In genomic region chr3:146265545-146266130, GRCm38 (mm10) we compare ENCODE assay signal across 18 mouse cellular contexts. TPM values are rescaled to one million over a fixed set of nuclear protein-coding genes. Genes with fewer than 3 reads are reported as not detected.
A peak's percentile ranks its signal among the peaks of the same experiment; 100 is the strongest.
DNase-seq lines count a peak whose midpoint lies in the region; ATAC-seq and TF ChIP-seq lines count a peak whose summit lies in the region.
"Had no signal": no experiment of that assay in that cellular context is flagged by ENCODE, and none has a peak within 500 bp of the region (broad histone marks: within the 10 kb centered on the region; RNA-seq: fewer than 3 reads in every experiment).

No protein-coding gene starts in this region.

- no peaks in the 10 kb centered on the region for H3K27me3 ChIP-seq in kidney, embryonic 16.5 days (ENCODE audit: insufficient read depth, low read length)
- no peaks in the 10 kb centered on the region for H3K27me3 ChIP-seq in C2C12 (ENCODE audit: control insufficient read depth, insufficient read depth, insufficient read length)
- H3K27me3 ChIP-seq in intestine, postnatal 0 days (replicated peaks; ENCODE audit: control insufficient read depth, insufficient read depth, low read length), result no peaks in the 10 kb centered on the region
- no peaks in the 10 kb centered on the region for H3K27me3 ChIP-seq in midbrain, embryonic 14.5 days (ENCODE audit: control insufficient read depth, insufficient read depth, low read length)
- H3K27me3 ChIP-seq: forebrain, embryonic 12.5 days; heart, embryonic 13.5 days had no signal

- no peaks in the 10 kb centered on the region for H3K36me3 ChIP-seq in kidney, embryonic 16.5 days (ENCODE audit: insufficient read depth, low read length)
- no peaks in the 10 kb centered on the region for H3K36me3 ChIP-seq in C2C12 (ENCODE audit: control insufficient read depth, insufficient read depth)
- no peaks in the 10 kb centered on the region for H3K36me3 ChIP-seq in intestine, postnatal 0 days (ENCODE audit: control insufficient read depth, insufficient read depth)
- H3K36me3 ChIP-seq in midbrain, embryonic 14.5 days (ENCODE audit: control insufficient read depth, insufficient read depth, low read length), result no peaks in the 10 kb centered on the region
- H3K36me3 ChIP-seq: embryonic facial prominence, embryonic 10.5 days; forebrain, embryonic 12.5 days; G1E; heart, embryonic 13.5 days had no signal

- TF ChIP-seq CTCF in C2C12 (IDR thresholded peaks at IDR 0.05; ENCODE audit: control insufficient read depth, insufficient read depth, insufficient read length), result no peak
- TF ChIP-seq CTCF in intestine, postnatal 0 days (IDR thresholded peaks at IDR 0.05; ENCODE audit: low read depth), result no peak

- H3K4me1 ChIP-seq in kidney, embryonic 16.5 days (ENCODE audit: insufficient read depth, low read length), result no peaks in the 10 kb centered on the region
- no peaks in the 10 kb centered on the region for H3K4me1 ChIP-seq in intestine, postnatal 0 days (replicated peaks; ENCODE audit: control insufficient read depth, insufficient read depth, low read length)
- H3K4me1 ChIP-seq in midbrain, embryonic 14.5 days (ENCODE audit: control insufficient read depth, insufficient read depth, low read length), result no peaks in the 10 kb centered on the region
- H3K4me1 ChIP-seq: forebrain, embryonic 12.5 days had no signal

- no peak overlapping the region for H3K4me2 ChIP-seq in kidney, embryonic 16.5 days (replicated peaks; ENCODE audit: low read depth, low read length)
- H3K4me2 ChIP-seq in intestine, postnatal 0 days (replicated peaks; ENCODE audit: low read depth), result no peak overlapping the region
- no peak overlapping the region for H3K4me2 ChIP-seq in midbrain, embryonic 14.5 days (ENCODE audit: low read length)
- H3K4me2 ChIP-seq: forebrain, embryonic 12.5 days; heart, embryonic 13.5 days had no signal

- DNase-seq in kidney, adult 11 months, result peak; percentile 77
- DNase-seq in large intestine, adult 2 months (ENCODE audit: low read depth, low spot score), result peak; percentile 39
- DNase-seq in midbrain, embryonic 14.5 days, result no peak
- DNase-seq: cerebellum, adult 2 months; heart, adult 18-20 months; heart, postnatal 36 days; lung, postnatal 10 days; right cerebral cortex, postnatal 25 days had no signal

- H3K4me3 ChIP-seq in kidney, embryonic 16.5 days (ENCODE audit: low read length), result no peak overlapping the region
- H3K4me3 ChIP-seq in C2C12 (ENCODE audit: insufficient read depth, poor library complexity, severe bottlenecking), result no peak overlapping the region
- no peak overlapping the region for H3K4me3 ChIP-seq in intestine, postnatal 0 days (ENCODE audit: low read depth, low read length)
- H3K4me3 ChIP-seq in midbrain, embryonic 14.5 days (replicated peaks; ENCODE audit: low read depth, low read length), result no peak overlapping the region
- H3K4me3 ChIP-seq: embryonic facial prominence, embryonic 10.5 days; forebrain, embryonic 12.5 days; heart, embryonic 13.5 days; layer of hippocampus, adult 2 months had no signal

- H3K79me3 ChIP-seq in C2C12 (ENCODE audit: low read depth), result no peaks in the 10 kb centered on the region

- no peak overlapping the region for H3K9ac ChIP-seq in kidney, embryonic 16.5 days (replicated peaks; ENCODE audit: low read length)
- H3K9ac ChIP-seq in intestine, postnatal 0 days (ENCODE audit: low read depth, low read length), result no peak overlapping the region
- no peak overlapping the region for H3K9ac ChIP-seq in midbrain, embryonic 14.5 days (replicated peaks; ENCODE audit: low read length)
- H3K9ac ChIP-seq: forebrain, embryonic 12.5 days; heart, embryonic 13.5 days had no signal

- no peak overlapping the region for H3K27ac ChIP-seq in kidney, embryonic 16.5 days (ENCODE audit: low read length)
- peak overlapping the region; percentile 3 for H3K27ac ChIP-seq in intestine, postnatal 0 days (ENCODE audit: low read depth, low read length)
- H3K27ac ChIP-seq in midbrain, embryonic 14.5 days (replicated peaks; ENCODE audit: low read depth, low read length), result no peak overlapping the region
- H3K27ac ChIP-seq: embryonic facial prominence, embryonic 10.5 days; forebrain, embryonic 12.5 days; heart, embryonic 13.5 days; layer of hippocampus, adult 2 months had no signal

- H3ac ChIP-seq in C2C12 (ENCODE audit: control insufficient read depth, insufficient read length, low read depth), result no peak overlapping the region

- H3K79me2 ChIP-seq in C2C12 (ENCODE audit: control insufficient read depth, insufficient read depth), result no peaks in the 10 kb centered on the region

- no peak for ATAC-seq in kidney, embryonic 16.5 days (ENCODE audit: low FRiP score, low TSS enrichment)
- ATAC-seq in intestine, postnatal 0 days, result peak; percentile 88
- no peak for ATAC-seq in inflammation-experienced regulatory T-cells, adult 6 months
- no peak for ATAC-seq in midbrain, embryonic 14.5 days (ENCODE audit: low FRiP score, low TSS enrichment)
- ATAC-seq: hindbrain, embryonic 16.5 days had no signal

- 82% methylated on average over 12 of the region's 12 CpGs for WGBS in kidney, embryonic 16.5 days
- 42% methylated on average over 12 of the region's 12 CpGs for WGBS in intestine, postnatal 0 days
- 32% methylated on average over 12 of the region's 12 CpGs for WGBS in large intestine, adult 2 months
- WGBS in midbrain, embryonic 14.5 days, result 85% methylated on average over 12 of the region's 12 CpGs

- no peaks in the 10 kb centered on the region for H3K9me3 ChIP-seq in kidney, embryonic 16.5 days (ENCODE audit: low read length)
- H3K9me3 ChIP-seq in intestine, postnatal 0 days (ENCODE audit: control insufficient read depth), result no peaks in the 10 kb centered on the region
- no peaks in the 10 kb centered on the region for H3K9me3 ChIP-seq in midbrain, embryonic 14.5 days (ENCODE audit: control insufficient read depth, low read length)
- H3K9me3 ChIP-seq: embryonic facial prominence, embryonic 10.5 days; forebrain, embryonic 12.5 days; G1E; heart, embryonic 13.5 days had no signal

TF ChIP-seq in C2C12, 6 proteins besides CTCF, POLR2A, EP300 and RAD21:
- TF ChIP-seq USF1 (IDR thresholded peaks at IDR 0.05; ENCODE audit: low read depth), result no peak
- TF ChIP-seq MYOD1 (IDR thresholded peaks at IDR 0.05; ENCODE audit: control insufficient read depth, insufficient read length, low read depth), result no peak
- TF ChIP-seq MYOG (IDR thresholded peaks at IDR 0.05; ENCODE audit: control insufficient read depth, extremely low read depth, insufficient read length), result no peak
- no peak for TF ChIP-seq MAX (IDR thresholded peaks at IDR 0.05)
- TF ChIP-seq FOSL1 (IDR thresholded peaks at IDR 0.05; ENCODE audit: insufficient read depth, low read length, poor library complexity, severe bottlenecking), result no peak
- TF ChIP-seq CEBPB (IDR thresholded peaks at IDR 0.05; ENCODE audit: low read depth), result peak; percentile 56

RNA-seq across cellular contexts. Expression of gene Lpar3, which starts 44.9 kb away (rescaled TPM):
- polyA plus RNA-seq in kidney, embryonic 16.5 days (2015; fragmentation: Nextera tagmentation; extraction: Ambion mirVana), result 2.2 TPM in 2 replicates
- polyA plus RNA-seq in C2C12 (2012; fragmentation: generic; extraction: Trizol), result 0.25 TPM
- polyA plus RNA-seq in intestine, postnatal 0 days (2015; fragmentation: Nextera tagmentation; extraction: Ambion mirVana), result 10.7 TPM in 2 replicates
- polyA plus RNA-seq in large intestine, adult 2 months (2012; rRNA removed), result 1.5 and 4.3 TPM in 2 replicates
- polyA plus RNA-seq in inflammation-experienced regulatory T-cells, adult 6 months (2017; shearing (Covaris generic)), result under 1 TPM in 1 of 3 experiments, not detected in 2; 0.23 TPM
- 0.58 TPM in 1 of 2 replicates, not detected in the other for polyA plus RNA-seq in midbrain, embryonic 14.5 days (2014; fragmentation: Nextera tagmentation; extraction: Ambion mirVana)
- polyA plus RNA-seq: G1E had no signal
